Mouse (Mus musculus) myocyte (in vitro differentiated cells): ENCODE measurements around the gene Ankfy1.

ENCODE experiments used
- CEBPB ChIP-seq: IDR thresholded peaks from 2 replicates; pipeline ENCODE4 v1.6.1; 2011; ENCODE audit warnings: mild to moderate bottlenecking, moderate library complexity; ENCODE audit not compliant: poor library complexity, insufficient read depth, severe bottlenecking
- E2F4 ChIP-seq: IDR thresholded peaks from one replicate; pipeline ENCODE4 v1.6.1; 2011; ENCODE audit warnings: mild to moderate bottlenecking, control low read depth, moderate library complexity; ENCODE audit not compliant: insufficient read depth
- MYOD1 ChIP-seq, 3 experiments: IDR thresholded peaks; one replicate each; pipeline ENCODE4 v1.6.1; 2011; ENCODE audit warnings: control low read depth in 2 of 3, low read depth in 2 of 3, mild to moderate bottlenecking in 2 of 3, moderate library complexity in 1 of 3; ENCODE audit not compliant: insufficient read length in 2 of 3, control insufficient read depth in 1 of 3
- POLR2A ChIP-seq: IDR thresholded peaks from one replicate; pipeline ENCODE4 v1.6.1; 2011; ENCODE audit warnings: low read depth, mild to moderate bottlenecking, control low read depth, moderate library complexity; ENCODE audit not compliant: insufficient read length
- POLR2AphosphoS2 ChIP-seq: IDR thresholded peaks from one replicate; pipeline ENCODE4 v1.6.1; 2011; ENCODE audit warnings: low read depth, control low read depth; ENCODE audit not compliant: insufficient read length
- REST ChIP-seq: IDR thresholded peaks from one replicate; pipeline ENCODE4 v1.6.1; 2011; ENCODE audit warnings: mild to moderate bottlenecking, control low read depth, moderate library complexity; ENCODE audit not compliant: insufficient read depth, insufficient read length
- SRF ChIP-seq: IDR thresholded peaks from one replicate; pipeline ENCODE4 v1.6.1; 2011; ENCODE audit warnings: low read depth; ENCODE audit not compliant: control insufficient read depth, insufficient read length
- TCF12 ChIP-seq: IDR thresholded peaks from one replicate; pipeline ENCODE4 v1.6.1; 2011; ENCODE audit warnings: mild to moderate bottlenecking, control low read depth; ENCODE audit not compliant: poor library complexity, insufficient read depth, severe bottlenecking
- USF1 ChIP-seq: IDR thresholded peaks from one replicate; pipeline ENCODE4 v1.6.1; 2011; ENCODE audit warnings: low read depth, mild to moderate bottlenecking, control low read depth, moderate library complexity

DNA sequence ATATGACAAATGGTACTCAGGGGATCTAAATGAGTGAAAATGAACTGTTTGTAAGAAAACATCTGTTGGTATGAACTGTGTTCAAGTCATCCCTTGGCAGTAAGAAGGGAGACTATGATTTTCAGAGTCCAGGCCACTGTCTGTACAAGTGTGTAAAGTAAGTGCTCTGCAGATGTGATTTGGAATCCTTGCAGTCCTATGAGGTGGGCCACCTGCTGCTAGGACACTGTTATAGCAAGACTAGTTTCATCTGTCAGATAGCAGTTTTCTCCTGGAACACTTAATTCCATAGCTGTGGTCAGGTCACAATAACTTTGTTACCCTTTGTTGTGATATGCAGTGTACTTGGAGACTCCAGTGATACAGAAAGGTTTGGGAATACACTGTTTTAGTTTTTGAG, 36.2 kb downstream of the Ankfy1 start:
- TF ChIP-seq POLR2A, result no peak
- TF ChIP-seq POLR2AphosphoS2, result no peak
- no peak for TF ChIP-seq REST
- TF ChIP-seq E2F4, result no peak
- TF ChIP-seq USF1, result no peak
- TF ChIP-seq TCF12, result no peak
- TF ChIP-seq SRF, result no peak
- no peak for TF ChIP-seq MYOD1 (IDR thresholded peaks at IDR 0.05; ENCODE audit: control insufficient read depth in 1 of 3, insufficient read length in 2 of 3, low read depth in 2 of 3)
- no peak for TF ChIP-seq CEBPB
